Mouse (Mus musculus) MEL (cell line): ENCODE measurements around the gene Fam19a5. TPM values are rescaled to one million over a fixed set of nuclear protein-coding genes. Genes with fewer than 3 reads are reported as not detected.

Source experiments
- DNase-seq: peaks from one replicate; pipeline ENCODE4 v3.0.0; 2011; ENCODE audit warnings: low read depth, low spot score
- H3K27ac ChIP-seq: 2 replicates; pipeline ENCODE4 v1.5.1; 2012; ENCODE audit warnings: low read depth, mild to moderate bottlenecking, control low read depth, low read length, moderate library complexity; ENCODE audit not compliant: control insufficient read depth
- H3K27me3 ChIP-seq, 2 experiments: fragments of 150-350 bp in 1 of 2; sonication (generic) in 1 of 2; 2 replicates each; pipeline ENCODE4 v1.6.1; 2012; ENCODE audit warnings: low read length in 2 of 2, mild to moderate bottlenecking in 2 of 2, improper control_type of control experiment in 1 of 2, moderate library complexity in 1 of 2; ENCODE audit not compliant: insufficient read depth in 2 of 2, control insufficient read depth in 1 of 2
- H3K36me3 ChIP-seq, 2 experiments: 2 replicates each; pipeline ENCODE4 v1.6.1; 2012 to 2014; ENCODE audit warnings: low read length in 2 of 2, improper control_type of control experiment in 1 of 2, inconsistent platforms in 1 of 2, mild to moderate bottlenecking in 1 of 2; ENCODE audit not compliant: insufficient read depth in 2 of 2, control insufficient read depth in 1 of 2
- H3K4me1 ChIP-seq, 2 experiments: fragments of 150-350 bp in 1 of 2; sonication (generic) in 1 of 2; 2 replicates each; pipeline ENCODE4 v1.6.1; 2012; ENCODE audit warnings: low read length in 2 of 2, improper control_type of control experiment in 1 of 2, mild to moderate bottlenecking in 1 of 2; ENCODE audit not compliant: insufficient read depth in 2 of 2, control insufficient read depth in 1 of 2
- H3K4me3 ChIP-seq, 2 experiments: fragments of 150-350 bp in 1 of 2; sonication (generic) in 1 of 2; 2 replicates each; pipeline ENCODE4 v1.5.1; 2012; ENCODE audit warnings: low read depth in 2 of 2, low read length in 2 of 2, mild to moderate bottlenecking in 2 of 2, moderate library complexity in 2 of 2, control low read depth in 1 of 2, improper control_type of control experiment in 1 of 2; ENCODE audit not compliant: control insufficient read depth in 1 of 2, insufficient read depth in 1 of 2
- H3K79me2 ChIP-seq: 2 replicates; pipeline ENCODE4 v1.6.1; 2012; ENCODE audit warnings: mild to moderate bottlenecking, low read length, moderate library complexity; ENCODE audit not compliant: control insufficient read depth, poor library complexity, insufficient read depth
- H3K9ac ChIP-seq: 2 replicates; pipeline ENCODE4 v1.6.1; 2012; ENCODE audit warnings: low read depth, mild to moderate bottlenecking, control low read depth, low read length, moderate library complexity; ENCODE audit not compliant: control insufficient read depth, poor library complexity, severe bottlenecking
- H3K9me3 ChIP-seq: fragments of 150-350 bp; sonication (generic); replicated peaks from 2 replicates; pipeline ENCODE4 v1.6.1; 2012; ENCODE audit warnings: mild to moderate bottlenecking, low read length, improper control_type of control experiment, moderate library complexity; ENCODE audit not compliant: insufficient read depth
- CHD1 ChIP-seq: IDR thresholded peaks from 2 replicates; pipeline ENCODE4 v1.6.1; 2012; ENCODE audit warnings: low read depth, mild to moderate bottlenecking, inconsistent platforms, low read length, improper control_type of control experiment
- CTCF ChIP-seq, 3 experiments: IDR thresholded peaks in 2 of 3; conservative IDR thresholded peaks in 1 of 3; 2 replicates each; pipeline ENCODE4 v1.5.1; 2011 to 2012; ENCODE audit warnings: low read length in 3 of 3, low read depth in 2 of 3, mild to moderate bottlenecking in 2 of 3, improper control_type of control experiment in 1 of 3, inconsistent platforms in 1 of 3, mixed read lengths in 1 of 3, moderate library complexity in 1 of 3; ENCODE audit not compliant: control insufficient read depth in 1 of 3, insufficient read depth in 1 of 3, poor library complexity in 1 of 3, severe bottlenecking in 1 of 3
- ELF1 ChIP-seq: IDR thresholded peaks from 2 replicates; pipeline ENCODE4 v1.6.1; 2014; ENCODE audit warnings: low read depth, mild to moderate bottlenecking, inconsistent platforms, low read length, improper control_type of control experiment, moderate library complexity
- ETS1 ChIP-seq: IDR thresholded peaks from 2 replicates; pipeline ENCODE4 v1.6.1; 2012; ENCODE audit warnings: low read depth, mild to moderate bottlenecking, inconsistent platforms, low read length, improper control_type of control experiment, moderate library complexity
- HCFC1 ChIP-seq: IDR thresholded peaks from 2 replicates; pipeline ENCODE4 v1.6.1; 2012; ENCODE audit warnings: low read depth, mild to moderate bottlenecking, inconsistent platforms, low read length, improper control_type of control experiment, moderate library complexity
- KAT2A ChIP-seq: conservative IDR thresholded peaks from 2 replicates; pipeline ENCODE4 v1.6.1; 2012; ENCODE audit warnings: low read depth, low read length, improper control_type of control experiment, inconsistent platforms
- MAFK ChIP-seq: IDR thresholded peaks from 2 replicates; pipeline ENCODE4 v1.6.1; 2011; ENCODE audit warnings: low read depth, mild to moderate bottlenecking, low read length, improper control_type of control experiment, borderline replicate concordance
- MAX ChIP-seq: IDR thresholded peaks from 2 replicates; pipeline ENCODE4 v1.6.1; 2011; ENCODE audit warnings: low read length, improper control_type of control experiment
- MEF2A ChIP-seq: IDR thresholded peaks from 2 replicates; pipeline ENCODE4 v1.6.1; 2014; ENCODE audit warnings: low read depth, mild to moderate bottlenecking, inconsistent platforms, low read length, improper control_type of control experiment; ENCODE audit not compliant: poor library complexity, insufficient replicate concordance, severe bottlenecking; ENCODE audit errors: extremely low read depth
- NELFE ChIP-seq: IDR thresholded peaks from 2 replicates; pipeline ENCODE4 v1.6.1; 2011; ENCODE audit warnings: low read depth, low read length, improper control_type of control experiment
- POLR2AphosphoS2 ChIP-seq: IDR thresholded peaks from 2 replicates; pipeline ENCODE4 v1.6.1; 2011; ENCODE audit warnings: low read length, improper control_type of control experiment
- POLR2AphosphoS5 ChIP-seq: IDR thresholded peaks from 2 replicates; pipeline ENCODE4 v1.6.1; 2012; ENCODE audit warnings: low read depth, borderline replicate concordance, mild to moderate bottlenecking, inconsistent platforms, low read length, moderate library complexity, mixed read lengths
- SMC3 ChIP-seq: IDR thresholded peaks from 2 replicates; pipeline ENCODE4 v1.6.1; 2011; ENCODE audit warnings: low read depth, low read length, improper control_type of control experiment
- TBP ChIP-seq: IDR thresholded peaks from 2 replicates; pipeline ENCODE4 v1.8.0; 2011; ENCODE audit warnings: low read depth, low read length, improper control_type of control experiment
- TCF12 ChIP-seq: IDR thresholded peaks from 2 replicates; pipeline ENCODE4 v1.6.1; 2014; ENCODE audit warnings: low read depth, mild to moderate bottlenecking, inconsistent platforms, low read length, improper control_type of control experiment, moderate library complexity
- UBTF ChIP-seq: IDR thresholded peaks from 2 replicates; pipeline ENCODE4 v1.6.1; 2012; ENCODE audit warnings: low read depth, mild to moderate bottlenecking, inconsistent platforms, low read length, improper control_type of control experiment, moderate library complexity, borderline replicate concordance; ENCODE audit not compliant: insufficient read depth
- USF2 ChIP-seq, 2 experiments: IDR thresholded peaks; 2 replicates each; pipeline ENCODE4 v1.6.1; 2011 to 2012; ENCODE audit warnings: improper control_type of control experiment in 2 of 2, low read length in 2 of 2, borderline replicate concordance in 1 of 2, inconsistent platforms in 1 of 2, low read depth in 1 of 2, mild to moderate bottlenecking in 1 of 2; ENCODE audit not compliant: insufficient read depth in 1 of 2
- ZKSCAN1 ChIP-seq: IDR thresholded peaks from 2 replicates; pipeline ENCODE4 v1.6.1; 2012; ENCODE audit warnings: low read depth, mild to moderate bottlenecking, inconsistent platforms, low read length, improper control_type of control experiment, moderate library complexity
- ZMIZ1 ChIP-seq: IDR thresholded peaks from 2 replicates; pipeline ENCODE4 v1.6.1; 2012; ENCODE audit warnings: low read depth, mild to moderate bottlenecking, inconsistent platforms, low read length, improper control_type of control experiment, moderate library complexity
- ZNF384 ChIP-seq: IDR thresholded peaks from 2 replicates; pipeline ENCODE4 v1.6.1; 2012; ENCODE audit warnings: low read depth, mild to moderate bottlenecking, inconsistent platforms, low read length, improper control_type of control experiment
- polyA plus RNA-seq, 2 experiments: library from polyadenylated mRNA; stranded (reverse) in 1 of 2; unstranded in 1 of 2; fragments of >175 nt in 1 of 2; fragments of >200 nt in 1 of 2; gene quantifications; 2 replicates each; pipeline versions ENCODE4 v1.2.1 to v1.2.4; 2012; ENCODE audit warnings: low replicate concordance in 2 of 2, low read depth in 1 of 2; ENCODE audit not compliant: insufficient read length in 2 of 2, insufficient read depth in 1 of 2, missing spikeins in 1 of 2
- total RNA-seq: library from RNA; depleted of rRNA; stranded (reverse); fragments of 300-350 nt; gene quantifications from 2 replicates; pipeline ENCODE4 v1.2.3, GENCODE M21; 2012

The Fam19a5 gene
- total and polyA plus RNA-seq, 3 experiments: not detected

DNA sequence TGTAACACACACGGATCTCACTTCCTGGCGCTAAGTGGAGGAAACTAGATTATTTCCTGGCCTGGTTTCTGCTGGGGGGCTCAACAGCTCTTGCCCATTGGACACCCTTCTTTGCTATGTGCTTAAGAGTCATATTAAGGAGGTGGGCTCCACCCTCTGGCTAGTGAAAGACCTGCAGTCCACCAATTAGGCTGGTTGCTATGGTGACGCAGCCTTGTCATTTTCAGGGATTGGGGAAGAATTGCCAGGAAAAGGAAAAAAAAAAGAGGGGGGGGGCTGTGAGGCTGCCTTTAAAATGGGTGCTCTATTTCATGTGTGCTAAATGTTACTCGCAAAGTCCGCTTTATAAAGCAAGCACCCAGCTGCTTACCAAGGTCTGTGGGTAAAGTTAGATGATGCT is 2.9 kb downstream of the Fam19a5 start:
- no peak overlapping the region for H3K27ac ChIP-seq
- no peaks in the 10 kb centered on the region for H3K79me2 ChIP-seq
- no peak for TF ChIP-seq KAT2A
- TF ChIP-seq ETS1: no peak
- no peak for TF ChIP-seq MAFK
- TF ChIP-seq USF2 (IDR thresholded peaks at IDR 0.05; ENCODE audit: borderline replicate concordance in 1 of 2, insufficient read depth in 1 of 2, low read depth in 1 of 2, low read length in 2 of 2): no peak
- no peak for TF ChIP-seq POLR2AphosphoS5
- TF ChIP-seq UBTF: no peak
- TF ChIP-seq MEF2A: no peak
- TF ChIP-seq TBP: no peak
- no peak for TF ChIP-seq POLR2AphosphoS2
- no peaks in the 10 kb centered on the region for H3K9me3 ChIP-seq
- no peak for DNase-seq
- H3K4me3 ChIP-seq: no peak overlapping the region
- no peaks in the 10 kb centered on the region for H3K27me3 ChIP-seq
- no peaks in the 10 kb centered on the region for H3K4me1 ChIP-seq
- H3K9ac ChIP-seq: no peak overlapping the region
- no peaks in the 10 kb centered on the region for H3K36me3 ChIP-seq

DNA sequence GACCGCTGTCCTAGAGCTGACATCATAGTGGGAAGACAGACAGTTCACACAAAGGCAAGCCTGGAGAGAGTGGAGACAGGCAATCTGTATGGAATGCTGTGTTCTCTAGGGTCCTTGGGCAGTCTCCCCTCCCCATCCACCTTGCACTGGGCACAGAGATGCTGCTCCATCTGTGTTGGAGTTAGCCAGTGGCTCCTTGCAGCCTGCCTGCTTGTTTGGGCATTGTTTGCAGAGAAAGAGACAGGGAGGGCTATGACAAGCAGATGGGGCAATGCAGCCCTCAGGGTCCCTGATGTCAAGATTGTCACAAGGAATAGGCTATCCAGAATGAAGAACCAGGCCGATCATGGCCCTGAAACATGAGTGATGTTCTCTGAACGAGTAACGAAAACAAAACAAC is 5.6 kb downstream of the Fam19a5 start:
- Histone ChIP-seq H3K9me3 (no peaks in the 10 kb centered on the region), H3K4me1 (no peaks in the 10 kb centered on the region), H3K9ac (no peak overlapping the region), H3K79me2 (no peaks in the 10 kb centered on the region), H3K4me3 (no peak overlapping the region), H3K27me3 (no peaks in the 10 kb centered on the region), H3K27ac (no peak overlapping the region), H3K36me3 (no peaks in the 10 kb centered on the region)
- no peak for DNase-seq
- no peak for TF ChIP-seq ELF1
- no peak for TF ChIP-seq POLR2AphosphoS5
- TF ChIP-seq CHD1: no peak
- TF ChIP-seq TCF12: no peak
- no peak for TF ChIP-seq KAT2A
- no peak for TF ChIP-seq NELFE
- no peak for TF ChIP-seq CTCF (IDR thresholded peaks at IDR 0.05 in 2 of 3, conservative IDR thresholded peaks at IDR 0.05 in 1 of 3; ENCODE audit: control insufficient read depth in 1 of 3, insufficient read depth in 1 of 3, low read depth in 2 of 3, low read length in 3 of 3, poor library complexity in 1 of 3, severe bottlenecking in 1 of 3)
- TF ChIP-seq ZNF384: no peak
- no peak for TF ChIP-seq ZKSCAN1
- no peak for TF ChIP-seq MAX
- no peak for TF ChIP-seq HCFC1
- no peak for TF ChIP-seq TBP
- no peak for TF ChIP-seq SMC3
- TF ChIP-seq MAFK: no peak
- TF ChIP-seq ZMIZ1: no peak
- TF ChIP-seq USF2 (IDR thresholded peaks at IDR 0.05; ENCODE audit: borderline replicate concordance in 1 of 2, insufficient read depth in 1 of 2, low read depth in 1 of 2, low read length in 2 of 2): no peak
